Mouse (Mus musculus): ENCODE data around the gene Pip5k1a.
"Not testable (repeated sequence)": the region's sequence is repeated elsewhere in the genome, so short reads cannot be mapped to it uniquely, and the experiment has no call there.

Gene Pip5k1a

GRCm38 (mm10) chr3:95106338-95107117, at the start of gene Pip5k1a:
TSS of gene Pip5k1a (minus strand) at chr3:95106930.
- DNase-seq (ENCODE audit: low spot score in 2 of 2) = peak; percentile 89 to 97

GRCm38 (mm10) chr3:95153874-95154273, 47.1 kb upstream of the Pip5k1a start:
- DNase-seq (ENCODE audit: low spot score in 2 of 2) = peak; percentile 50 to 80

GRCm38 (mm10) chr3:95147924-95148323, 41.2 kb upstream of the Pip5k1a start:
- DNase-seq (ENCODE audit: low spot score in 2 of 2) = no peak

- DNase-seq (ENCODE audit: low spot score in 2 of 2) = peak; percentile 86 to 93
Measured at GRCm38 (mm10) chr3:95142617-95143011, 35.9 kb upstream of the Pip5k1a start.

GRCm38 (mm10) chr3:95141952-95142616, 35.4 kb upstream of the Pip5k1a start, which contains the start of gene Tnfaip8l2:
TSS of gene Tnfaip8l2 (minus strand) at chr3:95142360.
- DNase-seq (ENCODE audit: low spot score in 2 of 2) = peak; percentile 37 to 81

GRCm38 (mm10) chr3:95141474-95141873, 34.7 kb upstream of the Pip5k1a start:
- DNase-seq (ENCODE audit: low spot score in 2 of 2) = peak in 1 of 2 experiments; percentile 64

- DNase-seq (ENCODE audit: low spot score in 2 of 2) = no peak
Measured at GRCm38 (mm10) chr3:95140795-95141194, 34.1 kb upstream of the Pip5k1a start.

- no peak for DNase-seq (ENCODE audit: low spot score in 2 of 2)
Measured at GRCm38 (mm10) chr3:95140289-95140595, 33.5 kb upstream of the Pip5k1a start.

GRCm38 (mm10) chr3:95139586-95140288, 33.0 kb upstream of the Pip5k1a start:
- no peak for DNase-seq (ENCODE audit: low spot score in 2 of 2)

GRCm38 (mm10) chr3:95136336-95136735, 29.6 kb upstream of the Pip5k1a start:
- DNase-seq (ENCODE audit: low spot score in 2 of 2) = peak in 1 of 2 experiments; percentile 34

- peak in 1 of 2 experiments; percentile 14 for DNase-seq (ENCODE audit: low spot score in 2 of 2)
Measured at GRCm38 (mm10) chr3:95135433-95136052, 28.8 kb upstream of the Pip5k1a start.

GRCm38 (mm10) chr3:95135023-95135422, 28.3 kb upstream of the Pip5k1a start:
- peak; percentile 53 to 75 for DNase-seq (ENCODE audit: low spot score in 2 of 2)

- DNase-seq (ENCODE audit: low spot score in 2 of 2) = not testable (repeated sequence)
Measured at GRCm38 (mm10) chr3:95134133-95134532, 27.4 kb upstream of the Pip5k1a start.

- DNase-seq (ENCODE audit: low spot score in 2 of 2) = peak; percentile 68 to 92
Measured at GRCm38 (mm10) chr3:95133680-95134101, 27.0 kb upstream of the Pip5k1a start, which contains the start of the genes Scnm1 and Lysmd1. TSS of gene Scnm1 (minus strand) at chr3:95134011. TSS of gene Lysmd1 (plus strand) at chr3:95134088.

- DNase-seq (ENCODE audit: low spot score in 2 of 2) = no peak
Measured at GRCm38 (mm10) chr3:95133176-95133575, 26.4 kb upstream of the Pip5k1a start.

GRCm38 (mm10) chr3:95132389-95132788, 25.7 kb upstream of the Pip5k1a start:
- not testable (repeated sequence) for DNase-seq (ENCODE audit: low spot score in 2 of 2)

GRCm38 (mm10) chr3:95130081-95130480, 23.4 kb upstream of the Pip5k1a start:
- DNase-seq (ENCODE audit: low spot score in 2 of 2) = no peak

GRCm38 (mm10) chr3:95129226-95129651, 22.5 kb upstream of the Pip5k1a start:
- no peak for DNase-seq (ENCODE audit: low spot score in 2 of 2)

- no peak for DNase-seq (ENCODE audit: low spot score in 2 of 2)
Measured at GRCm38 (mm10) chr3:95124972-95125371, 18.2 kb upstream of the Pip5k1a start.

- no peak for DNase-seq (ENCODE audit: low spot score in 2 of 2)
Measured at GRCm38 (mm10) chr3:95124246-95124645, 17.5 kb upstream of the Pip5k1a start, which contains the start of gene Tmod4. TSS of gene Tmod4 (plus strand) at chr3:95124476.

- no peak for DNase-seq (ENCODE audit: low spot score in 2 of 2)
Measured at GRCm38 (mm10) chr3:95121580-95121979, 14.8 kb upstream of the Pip5k1a start.

- no peak for DNase-seq (ENCODE audit: low spot score in 2 of 2)
Measured at GRCm38 (mm10) chr3:95117751-95118150, 11.0 kb upstream of the Pip5k1a start.
